Mouse (Mus musculus) frontal cortex, postnatal 36 days (tissue): ENCODE measurements at regions not wholly inside any gene's neighbourhood (a gene's known extent, or its start where the extent isn't known, plus 50 kb on each side); places are given as distances from the start of the nearest gene placed in this dataset.
"Not testable (repeated sequence)": the region's sequence is repeated elsewhere in the genome, so short reads cannot be mapped to it uniquely, and the experiment has no call there.

Experiments
- DNase-seq, 2 experiments: peaks; one replicate each; pipeline ENCODE4 v3.0.0; 2022; ENCODE audit warnings: low spot score in 2 of 2

DNA sequence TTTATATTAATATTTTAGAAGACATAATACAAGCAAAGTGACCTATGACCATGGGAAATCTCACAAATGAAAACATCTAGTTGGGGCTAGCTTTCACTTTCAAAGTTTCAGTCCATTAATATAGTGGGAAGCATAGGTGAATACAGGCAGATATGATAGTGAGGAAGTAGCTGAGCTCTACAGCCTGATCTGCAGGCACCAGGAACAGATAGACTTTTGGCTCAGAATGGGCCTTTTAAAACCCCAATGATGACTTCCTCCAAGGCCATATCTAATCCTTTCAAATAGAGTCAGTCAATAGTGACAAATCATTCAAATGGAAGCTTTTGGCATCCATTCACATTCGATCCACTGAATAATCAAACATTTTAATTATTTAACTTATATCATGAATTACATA lies 581.6 kb upstream of the Pcdh17 start:
- no peak for DNase-seq

GRCm38 (mm10) chr14:83862653-83863052 lies 580.7 kb upstream of the Pcdh17 start:
- no peak for DNase-seq

DNA sequence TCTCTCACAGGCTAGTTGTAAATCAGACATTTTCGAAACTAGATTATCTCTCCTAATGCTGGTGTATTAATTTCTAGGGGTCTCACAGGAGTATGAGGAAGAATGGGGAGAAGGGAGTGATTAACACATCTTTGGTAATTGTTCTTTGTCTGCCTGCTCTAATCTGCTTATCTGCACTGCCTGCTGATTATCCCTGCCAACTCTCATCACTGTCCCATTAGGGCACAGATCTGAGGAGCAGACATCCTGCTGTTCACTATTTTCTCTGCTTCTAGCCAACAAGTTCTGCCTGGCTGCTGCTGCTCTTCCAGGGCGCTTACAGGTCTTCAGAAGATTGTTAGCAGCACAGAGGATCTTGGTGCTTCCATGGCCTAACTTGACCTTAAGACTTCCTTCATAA lies 557.0 kb upstream of the Pcdh17 start:
- DNase-seq, result no peak

GRCm38 (mm10) chr14:83900711-83901110 lies 542.7 kb upstream of the Pcdh17 start:
- DNase-seq, result not testable (repeated sequence)

GRCm38 (mm10) chr14:83943101-83943500 lies 500.3 kb upstream of the Pcdh17 start:
- no peak for DNase-seq

- no peak for DNase-seq
Measured at GRCm38 (mm10) chr14:83944176-83944575, 499.2 kb upstream of the Pcdh17 start.

GRCm38 (mm10) chr14:83949696-83950095 lies 493.7 kb upstream of the Pcdh17 start:
- no peak for DNase-seq

DNA sequence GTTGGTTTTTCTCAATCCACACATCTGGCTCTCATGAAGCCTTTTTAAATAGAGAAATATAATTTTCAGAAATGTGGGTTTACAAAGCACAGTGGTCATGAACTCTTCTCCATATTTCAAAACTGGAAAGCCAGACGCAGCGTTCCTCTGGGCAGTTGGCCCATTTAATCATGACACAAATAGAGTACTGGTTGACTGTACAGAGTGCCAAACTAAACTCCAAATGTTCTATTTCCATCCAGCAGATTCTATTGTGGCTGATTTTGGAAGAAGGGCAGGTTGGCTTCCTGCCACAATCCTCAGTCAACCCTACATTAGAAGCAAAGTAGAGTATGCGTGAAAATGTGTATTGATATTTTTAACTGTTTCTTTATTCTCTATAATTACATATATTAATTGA lies 484.3 kb upstream of the Pcdh17 start:
- peak in 1 of 2 experiments; percentile 25 for DNase-seq

- no peak for DNase-seq
Measured at GRCm38 (mm10) chr14:83983566-83983965, 459.8 kb upstream of the Pcdh17 start.
